Comparison of ENCODE assay signal across 8 mouse cellular contexts in genomic region chr11:97744063-97744717, GRCm38 (mm10). TPM values are rescaled to one million over a fixed set of nuclear protein-coding genes. Genes with fewer than 3 reads are reported as not detected.
A peak's percentile ranks its signal among the peaks of the same experiment; 100 is the strongest.
DNase-seq lines count a peak whose midpoint lies in the region; ATAC-seq lines count a peak whose summit lies in the region.

Gene Pip4k2b (minus strand): TSS chr11:97744704.

- no peaks in the 10 kb centered on the region for H3K27me3 ChIP-seq in erythroblast, embryonic 14.5 days (ENCODE audit: control insufficient read depth)
- H3K27me3 ChIP-seq in heart, embryonic 12.5 days (replicated peaks): no peaks in the 10 kb centered on the region

- no peaks in the 10 kb centered on the region for H3K9me3 ChIP-seq in erythroblast, embryonic 14.5 days (ENCODE audit: control insufficient read depth, low read length)
- H3K9me3 ChIP-seq in heart, embryonic 12.5 days (replicated peaks): no peaks in the 10 kb centered on the region

- peak within 1 kb of the TSS; percentile 81 for H3K4me2 ChIP-seq in heart, embryonic 12.5 days

- H3K9ac ChIP-seq in heart, embryonic 12.5 days: peak within 1 kb of the TSS; percentile 88

- ATAC-seq in heart, embryonic 12.5 days (ENCODE audit: insufficient number of reproducible peaks, low FRiP score): peak; percentile 60

- H3K4me1 ChIP-seq in erythroblast, embryonic 14.5 days (ENCODE audit: control insufficient read depth): peaks cover 39% of the 10 kb centered on the region
- peaks cover 25% of the 10 kb centered on the region for H3K4me1 ChIP-seq in heart, embryonic 12.5 days (replicated peaks)

- H3K36me3 ChIP-seq in erythroblast, embryonic 14.5 days (ENCODE audit: control insufficient read depth): peaks cover 33% of the 10 kb centered on the region
- peaks cover 28% of the 10 kb centered on the region for H3K36me3 ChIP-seq in heart, embryonic 12.5 days

- H3K27ac ChIP-seq in heart, embryonic 12.5 days (ENCODE audit: poor library complexity, severe bottlenecking): peak within 1 kb of the TSS; percentile 84

- H3K4me3 ChIP-seq in erythroblast, embryonic 14.5 days (replicated peaks): peak within 1 kb of the TSS; percentile 91
- peak within 1 kb of the TSS; percentile 93 for H3K4me3 ChIP-seq in heart, embryonic 12.5 days

- peak; percentile 54 for DNase-seq in cerebellum, adult 9-10 months
- DNase-seq in cerebellum, adult 8-10 months: no peak
- DNase-seq in T-cell, adult 2 months (ENCODE audit: low spot score): peak; percentile 11
- no peak for DNase-seq in layer of hippocampus, postnatal 10 days (ENCODE audit: low spot score in 2 of 2)
- DNase-seq in lung, postnatal 10 days: peak; percentile 72
- peak; percentile 69 for DNase-seq in spleen, postnatal 36 days (ENCODE audit: low spot score in 2 of 2)

- WGBS in heart, embryonic 12.5 days: under 1% methylated on average over 53 of the region's 63 CpGs

RNA-seq across cellular contexts. Expression of gene Pip4k2b, which starts in this region (rescaled TPM):
- polyA plus RNA-seq in erythroblast, embryonic 14.5 days (2012): 0.17 and 0.28 TPM in 2 replicates
- polyA plus RNA-seq in heart, embryonic 12.5 days (2016; fragmentation: Nextera tagmentation; extraction: Ambion mirVana): 1.3 and 1.4 TPM in 2 replicates
- 100 to 1,000 TPM; 121 to 138 TPM for total RNA-seq in layer of hippocampus, postnatal 10 days (2021)

Comparison
In these comparisons a context has a peak if more than half of its experiments do, and no peak if none do; other contexts are left out.
1. DNase-seq: peak in cerebellum, adult 9-10 months (single experiment), T-cell, adult 2 months (single experiment), lung, postnatal 10 days (single experiment) and spleen, postnatal 36 days (2 of 2); none in cerebellum, adult 8-10 months (single experiment) and layer of hippocampus, postnatal 10 days (0 of 2).